Mouse (Mus musculus): ENCODE data around the gene Oxsr1. TPM values are rescaled to one million over a fixed set of nuclear protein-coding genes. Genes with fewer than 3 reads are reported as not detected.
A peak's percentile ranks its signal among the peaks of the same experiment; 100 is the strongest.
"Not testable (repeated sequence)": the region's sequence is repeated elsewhere in the genome, so short reads cannot be mapped to it uniquely, and the experiment has no call there.

The Oxsr1 gene
- total and polyA plus RNA-seq, 2 experiments from 2014 or later = 9.6 to 41.0 TPM

DNA sequence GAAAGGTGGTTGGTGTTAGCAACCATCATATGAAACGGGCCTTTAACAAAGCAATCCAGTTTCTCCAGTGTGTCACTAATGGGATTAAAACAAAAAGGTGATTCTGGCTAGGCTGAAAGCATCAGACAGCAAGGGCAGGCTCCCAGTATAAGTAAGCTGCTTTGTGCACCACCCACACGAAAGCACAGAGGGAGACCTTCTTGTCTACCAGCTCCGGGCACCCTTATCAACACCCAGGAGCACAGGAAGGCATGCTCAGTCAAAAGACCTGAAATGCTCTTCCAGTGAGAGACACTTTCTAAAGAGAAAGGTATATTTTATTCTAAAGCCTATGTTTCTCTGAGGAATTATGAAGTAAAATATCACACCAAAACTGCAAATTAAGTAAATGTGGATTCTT lies 31.4 kb downstream of the Oxsr1 start:
- ATAC-seq (no peak), DNase-seq (ENCODE audit: low spot score) (no peak)
- 82% methylated on average over 3 of the region's 3 CpGs for WGBS
- no peak for TF ChIP-seq CTCF (IDR thresholded peaks at IDR 0.05; ENCODE audit: low read depth)
- Histone ChIP-seq H3K9ac (replicated peaks; ENCODE audit: low read length) (no peak overlapping the region), H3K4me2 (ENCODE audit: low read depth, low read length) (no peak overlapping the region), H3K4me1 (ENCODE audit: insufficient read depth, low read length) (no peaks in the 10 kb centered on the region), H3K27me3 (ENCODE audit: insufficient read depth, low read length) (no peaks in the 10 kb centered on the region), H3K36me3 (ENCODE audit: insufficient read depth, low read length) (peaks cover 11% of the 10 kb centered on the region; the same call in 1 of the 2 replicates), H3K9me3 (ENCODE audit: low read length) (no peaks in the 10 kb centered on the region), H3K27ac (no peak overlapping the region), H3K4me3 (ENCODE audit: low read length) (no peak overlapping the region)

DNA sequence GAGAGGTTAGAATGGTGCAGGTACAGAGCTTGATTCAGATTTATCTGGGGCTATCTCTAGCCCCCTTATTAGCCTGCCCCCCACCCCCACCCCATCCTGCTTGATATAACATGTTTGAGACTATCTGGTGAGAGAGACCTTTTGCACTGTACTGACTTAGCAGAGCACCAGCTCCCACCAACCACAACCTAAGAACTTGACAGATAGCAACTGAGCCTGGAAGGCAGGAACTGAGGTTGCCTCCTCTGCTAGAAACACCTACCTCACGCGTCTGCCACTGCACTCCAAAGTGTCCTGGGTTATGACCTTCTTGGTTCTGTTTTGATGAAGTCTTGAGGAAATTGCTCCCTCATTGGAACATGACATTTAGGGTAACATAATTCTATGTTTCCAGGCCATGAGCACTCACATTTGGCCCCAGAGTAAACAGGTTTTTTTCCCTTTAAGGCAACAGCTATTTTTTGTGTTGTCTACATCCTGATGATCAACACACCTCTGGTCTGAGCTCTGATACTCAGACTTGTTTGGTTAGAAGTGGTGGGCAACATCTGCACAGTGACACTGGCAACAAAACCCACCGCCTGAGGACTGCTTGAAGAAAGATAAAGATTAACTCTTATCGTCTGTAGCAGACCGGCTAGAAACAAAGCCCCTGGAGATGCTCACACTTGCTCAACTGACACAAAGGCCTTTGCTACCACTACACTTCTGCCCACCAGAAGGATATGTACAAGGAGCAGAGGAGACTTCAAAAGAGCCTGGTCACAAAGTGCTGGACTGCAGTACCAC lies 41.1 kb downstream of the Oxsr1 start:
- Histone ChIP-seq H3K9me3 (ENCODE audit: low read length) (no peaks in the 10 kb centered on the region), H3K4me1 (ENCODE audit: insufficient read depth, low read length) (no peaks in the 10 kb centered on the region), H3K4me3 (ENCODE audit: low read length) (no peak overlapping the region), H3K9ac (replicated peaks; ENCODE audit: low read length) (no peak overlapping the region), H3K27me3 (ENCODE audit: insufficient read depth, low read length) (no peaks in the 10 kb centered on the region), H3K27ac (no peak overlapping the region), H3K36me3 (ENCODE audit: insufficient read depth, low read length) (peaks cover 19% of the 10 kb centered on the region), H3K4me2 (ENCODE audit: low read depth, low read length) (no peak overlapping the region)
- TF ChIP-seq CTCF (IDR thresholded peaks at IDR 0.05; ENCODE audit: low read depth) = no peak
- ATAC-seq (no peak), DNase-seq (ENCODE audit: low spot score) (no peak)
- 84% methylated on average over 5 of the region's 5 CpGs for WGBS

DNA sequence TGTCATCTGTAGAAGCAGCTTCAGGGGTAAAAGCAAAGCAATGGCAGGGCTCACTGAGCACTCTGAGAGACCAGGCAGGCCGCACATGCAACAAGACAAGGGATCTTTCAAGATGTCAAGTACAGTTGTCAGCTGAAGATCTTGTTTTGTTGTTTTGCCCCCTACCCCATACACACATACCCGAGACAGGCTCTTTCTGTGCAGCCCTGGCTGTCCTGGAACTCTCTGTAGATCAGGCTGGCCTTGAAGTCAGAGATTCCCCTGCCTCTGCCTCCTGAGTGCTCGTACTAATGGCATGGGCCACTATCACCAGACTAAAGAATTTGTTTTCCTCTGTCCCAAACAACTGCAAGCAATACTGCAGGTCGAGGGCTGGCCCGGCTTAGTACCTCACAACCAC lies 44.2 kb downstream of the Oxsr1 start:
- ATAC-seq = no peak
- Histone ChIP-seq H3K4me3 (ENCODE audit: low read length) (no peak overlapping the region), H3K9me3 (ENCODE audit: low read length) (no peaks in the 10 kb centered on the region), H3K9ac (replicated peaks; ENCODE audit: low read length) (no peak overlapping the region), H3K36me3 (ENCODE audit: insufficient read depth, low read length) (peaks cover 12% of the 10 kb centered on the region), H3K27me3 (ENCODE audit: insufficient read depth, low read length) (no peaks in the 10 kb centered on the region), H3K27ac (no peak overlapping the region), H3K4me2 (ENCODE audit: low read depth, low read length) (no peak overlapping the region), H3K4me1 (ENCODE audit: insufficient read depth, low read length) (no peaks in the 10 kb centered on the region)
- TF ChIP-seq CTCF (IDR thresholded peaks at IDR 0.05; ENCODE audit: low read depth) = no peak
- WGBS = 94% methylated on average over 5 of the region's 5 CpGs
- no peak for DNase-seq (ENCODE audit: low spot score)

DNA sequence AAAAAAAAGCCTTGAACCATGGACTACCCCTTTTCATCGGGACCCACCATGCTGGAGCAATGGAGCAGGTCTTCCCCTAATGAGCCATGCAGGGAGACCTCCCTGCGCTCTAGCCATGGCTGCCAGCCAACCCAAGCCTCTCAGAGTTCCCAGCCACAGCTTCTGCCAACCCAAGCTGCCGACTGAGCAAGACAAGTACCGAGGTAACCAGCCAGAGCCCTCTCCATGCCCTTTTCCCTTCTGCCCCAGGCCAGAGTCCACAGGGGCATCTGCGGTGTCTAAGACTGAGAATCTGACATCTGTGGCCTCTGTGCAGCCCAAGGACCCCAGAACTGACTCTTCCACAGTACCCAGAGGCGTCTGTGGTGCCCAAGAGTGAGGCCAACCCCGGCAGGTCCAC lies 45.9 kb downstream of the Oxsr1 start:
- TF ChIP-seq CTCF (IDR thresholded peaks at IDR 0.05; ENCODE audit: low read depth) = no peak
- H3K9me3 ChIP-seq (ENCODE audit: low read length) = no peaks in the 10 kb centered on the region
- ATAC-seq (no peak), DNase-seq (ENCODE audit: low spot score) (peak; percentile 75)
- H3K9ac ChIP-seq (replicated peaks; ENCODE audit: low read length) = no peak overlapping the region
- no peaks in the 10 kb centered on the region for H3K4me1 ChIP-seq (ENCODE audit: insufficient read depth, low read length)
- peak overlapping the region; percentile 19; the same call in 1 of the 2 replicates for H3K4me2 ChIP-seq (ENCODE audit: low read depth, low read length)
- 0 out of 2 replicates have a peak overlapping the region, but pooled peaks have one; percentile 26 for H3K27ac ChIP-seq
- no peaks in the 10 kb centered on the region for H3K27me3 ChIP-seq (ENCODE audit: insufficient read depth, low read length)
- 42% methylated on average over 7 of the region's 7 CpGs for WGBS
- H3K36me3 ChIP-seq (ENCODE audit: insufficient read depth, low read length) = peaks cover 4% of the 10 kb centered on the region; the same call in 1 of the 2 replicates
- H3K4me3 ChIP-seq (ENCODE audit: low read length) = no peak overlapping the region

DNA sequence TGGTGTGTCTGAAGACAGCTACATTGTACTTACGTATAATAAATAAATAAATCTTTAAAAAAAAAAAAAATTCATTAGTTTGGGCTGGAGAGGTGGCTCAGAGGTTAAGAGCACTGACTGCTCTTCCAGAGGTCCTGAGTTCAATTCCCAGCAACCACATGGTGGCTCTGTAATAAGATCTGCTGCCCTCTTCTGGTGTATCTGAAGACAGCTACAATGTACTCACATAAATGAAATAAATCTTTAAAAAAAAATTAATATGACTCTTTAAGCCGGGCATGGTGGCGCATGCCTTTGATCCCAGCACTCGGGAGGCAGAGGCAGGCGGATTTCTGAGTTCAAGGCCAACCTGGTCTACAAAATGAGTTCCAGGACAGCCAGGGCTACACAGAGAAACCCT lies 47.4 kb downstream of the Oxsr1 start:
- not testable (repeated sequence) for H3K9me3 ChIP-seq (ENCODE audit: low read length); H3K27me3 ChIP-seq (ENCODE audit: insufficient read depth, low read length); ATAC-seq; H3K4me3 ChIP-seq (ENCODE audit: low read length); H3K27ac ChIP-seq; H3K4me2 ChIP-seq (ENCODE audit: low read depth, low read length); H3K36me3 ChIP-seq (ENCODE audit: insufficient read depth, low read length); H3K4me1 ChIP-seq (ENCODE audit: insufficient read depth, low read length); DNase-seq (ENCODE audit: low spot score); H3K9ac ChIP-seq (replicated peaks; ENCODE audit: low read length)
- 92% methylated on average over 5 of the region's 5 CpGs for WGBS
- TF ChIP-seq CTCF (IDR thresholded peaks at IDR 0.05; ENCODE audit: low read depth) = peak; percentile 23; the same call in 1 of the 2 replicates

DNA sequence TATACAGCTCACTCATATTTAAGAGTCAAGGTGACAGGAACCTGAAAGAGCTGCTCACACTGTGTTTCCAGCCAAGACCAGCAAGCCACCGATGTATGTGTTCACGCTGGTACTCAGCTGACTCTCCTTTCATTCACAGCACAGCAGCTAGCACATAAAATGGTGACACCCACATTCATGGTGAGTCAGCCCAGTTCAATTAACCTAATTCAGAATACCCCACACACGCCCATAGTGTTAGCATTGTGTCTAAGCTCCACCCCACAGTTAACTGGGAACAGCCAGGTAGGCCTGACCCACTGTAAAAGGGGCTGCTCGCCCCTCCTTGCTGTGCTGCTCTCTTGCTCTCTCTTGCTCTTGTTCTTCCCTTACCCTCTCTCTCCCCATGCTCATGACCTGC lies 50.7 kb downstream of the Oxsr1 start:
- Histone ChIP-seq H3K27me3 (ENCODE audit: insufficient read depth, low read length) (no peaks in the 10 kb centered on the region), H3K27ac (no peak overlapping the region), H3K4me3 (ENCODE audit: low read length) (no peak overlapping the region), H3K9ac (replicated peaks; ENCODE audit: low read length) (no peak overlapping the region), H3K4me2 (ENCODE audit: low read depth, low read length) (no peak overlapping the region), H3K4me1 (ENCODE audit: insufficient read depth, low read length) (no peaks in the 10 kb centered on the region), H3K36me3 (ENCODE audit: insufficient read depth, low read length) (peaks cover 15% of the 10 kb centered on the region; the same call in 1 of the 2 replicates), H3K9me3 (ENCODE audit: low read length) (no peaks in the 10 kb centered on the region)
- ATAC-seq (no peak), DNase-seq (ENCODE audit: low spot score) (no peak)
- 78% methylated on average over 4 of the region's 4 CpGs for WGBS
- TF ChIP-seq CTCF (IDR thresholded peaks at IDR 0.05; ENCODE audit: low read depth) = no peak

DNA sequence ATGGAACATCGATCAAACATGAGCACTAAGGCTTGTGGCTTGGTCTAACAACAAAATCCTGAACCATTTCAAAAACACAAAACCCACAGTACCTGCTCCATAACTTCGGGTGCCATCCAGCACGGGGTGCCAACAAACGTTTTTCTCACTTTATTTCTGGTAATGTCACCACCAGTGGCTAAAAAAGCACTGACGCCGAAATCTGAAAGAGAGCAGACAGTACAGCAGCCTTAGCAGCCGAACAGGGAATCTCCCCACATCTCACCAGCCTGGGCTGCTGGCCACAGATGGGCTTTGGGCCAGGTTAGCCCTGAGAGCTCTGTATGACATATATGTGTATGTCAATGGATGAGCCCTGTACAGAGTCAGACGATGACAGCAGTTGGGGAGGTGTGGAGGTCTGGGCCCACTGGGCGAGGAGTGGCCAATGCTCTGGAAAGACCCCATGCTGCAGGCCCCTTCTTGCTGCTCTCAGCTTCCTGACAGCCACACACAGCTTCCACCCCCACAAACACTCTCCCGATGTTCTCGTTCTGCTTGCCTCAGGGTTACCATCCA lies 53.6 kb downstream of the Oxsr1 start:
- no peak for ATAC-seq
- H3K9ac ChIP-seq (replicated peaks; ENCODE audit: low read length) = no peak overlapping the region
- H3K36me3 ChIP-seq (ENCODE audit: insufficient read depth, low read length) = peaks cover 28% of the 10 kb centered on the region; the same call in 1 of the 2 replicates
- TF ChIP-seq CTCF (IDR thresholded peaks at IDR 0.05; ENCODE audit: low read depth) = no peak
- WGBS = 90% methylated on average over 11 of the region's 11 CpGs
- H3K9me3 ChIP-seq (ENCODE audit: low read length) = no peaks in the 10 kb centered on the region
- no peak overlapping the region for H3K27ac ChIP-seq
- H3K27me3 ChIP-seq (ENCODE audit: insufficient read depth, low read length) = no peaks in the 10 kb centered on the region
- H3K4me1 ChIP-seq (ENCODE audit: insufficient read depth, low read length) = no peaks in the 10 kb centered on the region
- no peak for DNase-seq (ENCODE audit: low spot score)
- no peak overlapping the region for H3K4me2 ChIP-seq (ENCODE audit: low read depth, low read length)
- no peak overlapping the region for H3K4me3 ChIP-seq (ENCODE audit: low read length)

All from hindbrain, postnatal 0 days (tissue).